Mouse (Mus musculus) small intestine, adult 2 months (tissue): ENCODE data around the gene Spata22. TPM values are rescaled to one million over a fixed set of nuclear protein-coding genes. Genes with fewer than 3 reads are reported as not detected.

ENCODE experiments used
- H3K27ac ChIP-seq: fragments of 200-500 bp; 2 replicates; pipeline ENCODE4 v1.5.1; 2012; ENCODE audit warnings: low read depth, low read length, control low read depth, inconsistent platforms; ENCODE audit not compliant: insufficient read depth
- H3K27me3 ChIP-seq: fragments of 200-500 bp; 2 replicates; pipeline ENCODE4 v1.6.1; 2012; ENCODE audit warnings: mild to moderate bottlenecking, moderate library complexity, low read length, inconsistent platforms; ENCODE audit not compliant: control insufficient read depth, insufficient read depth
- H3K36me3 ChIP-seq: fragments of 200-500 bp; 2 replicates; pipeline ENCODE4 v1.6.1; 2012; ENCODE audit warnings: mild to moderate bottlenecking, low read length, control low read depth, inconsistent platforms; ENCODE audit not compliant: control insufficient read depth, insufficient read depth
- H3K4me1 ChIP-seq: fragments of 200-500 bp; 2 replicates; pipeline ENCODE4 v1.6.1; 2012; ENCODE audit warnings: low read length, inconsistent platforms, mixed read lengths; ENCODE audit not compliant: control insufficient read depth, insufficient read depth, insufficient read length
- H3K4me3 ChIP-seq: fragments of 200-500 bp; 2 replicates; pipeline ENCODE4 v1.5.1; 2012; ENCODE audit warnings: low read depth, mild to moderate bottlenecking, control low read depth, inconsistent platforms, low read length, moderate library complexity
- CTCF ChIP-seq: fragments of 200-500 bp; IDR thresholded peaks from 2 replicates; pipeline ENCODE4 v1.5.1; 2012; ENCODE audit warnings: low read depth, mild to moderate bottlenecking, control low read depth, inconsistent platforms, low read length, moderate library complexity, mixed read lengths; ENCODE audit not compliant: insufficient replicate concordance, insufficient read length; ENCODE audit errors: extremely low read depth
- POLR2A ChIP-seq: fragments of 200-500 bp; IDR thresholded peaks from 2 replicates; pipeline ENCODE4 v1.6.1; 2012; ENCODE audit warnings: low read depth, mild to moderate bottlenecking, control low read depth, inconsistent platforms, low read length, moderate library complexity
- WGBS: fragments of 180-500 bp; shearing (Covaris S2); methylation state at CpG from one replicate; pipeline ENCODE4 v1.1.7; 2018; 5-methylcytosine and 5-hydroxymethylcytosine counted together
- polyA plus RNA-seq: library from polyadenylated mRNA; depleted of rRNA; stranded (reverse); fragments of >200 nt; gene quantifications from 2 replicates; pipeline ENCODE4 v1.2.3, GENCODE M21; 2012; rRNA removed

Spata22 gene
- polyA plus RNA-seq, 1 experiment, result not detected

DNA sequence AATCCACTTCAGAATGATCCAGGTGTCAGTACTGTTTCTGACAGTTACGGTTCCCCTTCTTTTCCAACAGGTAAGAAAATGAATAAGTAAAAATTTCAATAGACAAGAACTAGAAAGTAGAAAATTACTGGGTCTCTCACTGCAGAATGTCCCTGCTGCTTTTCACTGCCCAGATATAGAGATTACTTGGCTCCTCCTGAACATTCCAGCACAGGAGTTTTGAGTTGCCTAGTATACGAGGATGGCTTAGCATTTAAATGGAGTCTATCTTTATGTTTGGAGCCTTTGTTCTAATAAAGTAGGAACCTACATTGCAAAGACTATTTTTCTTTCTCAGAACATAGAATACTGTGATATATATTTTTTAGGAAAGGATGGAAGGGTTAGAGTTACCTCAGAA is 3.8 kb downstream of the Spata22 start:
- no peak overlapping the region for H3K27ac ChIP-seq
- H3K36me3 ChIP-seq, result no peaks in the 10 kb centered on the region
- 72% methylated on average over 2 of the region's 2 CpGs for WGBS
- TF ChIP-seq CTCF (no peak), POLR2A (no peak)
- H3K4me3 ChIP-seq, result no peak overlapping the region
- no peaks in the 10 kb centered on the region for H3K27me3 ChIP-seq
- H3K4me1 ChIP-seq, result no peaks in the 10 kb centered on the region; the same call in 1 of the 2 replicates

DNA sequence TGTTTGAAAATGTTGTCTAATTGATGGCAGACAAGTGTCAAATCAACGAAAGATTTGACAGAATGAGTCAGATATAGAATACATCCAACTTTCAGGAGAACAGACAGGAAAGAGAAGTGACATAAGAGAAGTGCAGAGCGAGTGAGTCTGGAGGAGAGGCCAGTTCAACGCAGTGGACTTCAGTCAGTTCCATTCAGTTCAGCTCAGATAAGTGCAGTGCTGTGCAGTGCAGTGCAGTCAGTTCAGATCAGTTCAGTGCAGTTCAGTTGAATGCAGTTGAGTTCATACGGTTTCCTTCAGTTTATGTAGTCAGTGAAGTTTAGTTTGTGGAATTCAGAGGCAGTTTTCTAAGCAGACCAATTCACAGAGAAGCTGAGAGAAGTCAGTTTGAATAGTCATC is 7.4 kb downstream of the Spata22 start:
- no peaks in the 10 kb centered on the region; the same call in 1 of the 2 replicates for H3K4me1 ChIP-seq
- no peaks in the 10 kb centered on the region for H3K27me3 ChIP-seq
- TF ChIP-seq POLR2A, result no peak
- TF ChIP-seq CTCF, result no peak
- H3K27ac ChIP-seq, result peak overlapping the region; percentile 85
- WGBS, result 46% methylated on average over 4 of the region's 4 CpGs
- H3K4me3 ChIP-seq, result no peak overlapping the region
- no peaks in the 10 kb centered on the region for H3K36me3 ChIP-seq

- Histone ChIP-seq H3K4me3 (no peak within 1 kb of the TSS), H3K4me1 (no peaks in the 10 kb centered on the region), H3K27me3 (no peaks in the 10 kb centered on the region), H3K36me3 (no peaks in the 10 kb centered on the region), H3K27ac (no peak within 1 kb of the TSS)
- WGBS, result 45% methylated on average over 3 of the region's 3 CpGs
- TF ChIP-seq CTCF, result no peak
- TF ChIP-seq POLR2A, result no peak
Observed at GRCm38 (mm10) chr11:73350483-73350882, 20.9 kb downstream of the Spata22 start, which contains the start of gene Olfr20. Gene Olfr20, plus strand, starts transcription at chr11:73350783.

DNA sequence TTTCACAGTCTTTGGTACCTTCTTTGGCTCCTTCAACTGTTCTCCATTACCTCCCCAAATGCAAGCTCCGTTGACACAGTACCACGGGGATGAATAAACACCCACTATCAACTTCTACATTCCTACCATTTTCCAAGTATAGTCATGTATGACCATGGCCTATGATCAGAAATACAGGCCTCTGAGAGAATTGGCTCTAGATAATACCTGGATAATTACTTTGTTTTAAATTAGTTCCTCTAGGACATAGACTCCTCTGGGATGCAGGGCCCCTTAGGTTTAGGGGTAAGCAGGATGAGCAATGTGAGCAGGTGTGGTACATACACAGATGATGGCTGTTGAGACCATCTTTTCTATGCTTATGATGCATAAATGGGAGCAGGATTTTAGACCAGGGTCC is 41.4 kb downstream of the Spata22 start, which contains the start of gene Olfr376:
Gene Olfr376, plus strand, starts transcription at position 301 of the 400 bp plus-strand sequence.
- TF ChIP-seq POLR2A (no peak), CTCF (no peak)
- H3K4me3 ChIP-seq, result no peak within 1 kb of the TSS
- H3K4me1 ChIP-seq, result no peaks in the 10 kb centered on the region
- no peaks in the 10 kb centered on the region for H3K27me3 ChIP-seq
- WGBS, result 83% methylated on average over 2 of the region's 2 CpGs
- H3K36me3 ChIP-seq, result no peaks in the 10 kb centered on the region
- H3K27ac ChIP-seq, result no peak within 1 kb of the TSS

DNA sequence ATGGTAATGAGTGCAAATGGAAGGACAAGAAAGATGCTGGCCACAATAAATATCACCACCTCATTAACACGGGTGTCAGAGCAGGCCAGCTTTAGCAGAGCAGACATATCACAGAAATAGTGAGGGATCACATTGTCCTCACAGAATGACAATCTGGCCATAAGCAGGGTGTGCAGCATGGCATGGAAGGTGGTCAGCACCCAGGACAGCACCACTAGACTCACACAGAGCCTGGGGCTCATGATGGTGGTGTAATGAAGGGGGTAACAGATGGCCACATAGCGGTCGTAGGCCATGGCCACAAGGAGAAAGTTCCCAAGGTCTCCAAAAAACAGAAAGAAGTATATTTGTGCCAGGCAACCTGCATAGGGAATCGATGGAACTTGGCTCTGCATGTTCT is 65.8 kb downstream of the Spata22 start:
- Histone ChIP-seq H3K36me3 (no peaks in the 10 kb centered on the region), H3K27me3 (no peaks in the 10 kb centered on the region), H3K4me1 (no peaks in the 10 kb centered on the region), H3K27ac (no peak overlapping the region), H3K4me3 (no peak overlapping the region)
- WGBS, result 66% methylated on average over 4 of the region's 4 CpGs
- TF ChIP-seq CTCF (no peak), POLR2A (no peak)

Other genes with a start within 250 kb of the Spata22 start
- gene Itgae, start 239.2 kb upstream of the Spata22 start, polyA plus RNA-seq, result 9.1 and 9.7 TPM in 2 replicates
- gene Haspin, start 191.4 kb upstream of the Spata22 start, polyA plus RNA-seq, result 0.84 and 2.5 TPM in 2 replicates
- gene P2rx5, start 169.3 kb upstream of the Spata22 start, polyA plus RNA-seq, result 0.15 and 0.17 TPM in 2 replicates
- gene Emc6, start 152.7 kb upstream of the Spata22 start, polyA plus RNA-seq, result 38.7 and 43.0 TPM in 2 replicates
- gene Tax1bp3, start 152.7 kb upstream of the Spata22 start, polyA plus RNA-seq, result 75.1 and 181 TPM in 2 replicates
- 7.1 and 16.4 TPM in 2 replicates for gene Ctns, start 130.7 kb upstream of the Spata22 start, polyA plus RNA-seq
- gene Shpk, start 130.3 kb upstream of the Spata22 start, polyA plus RNA-seq, result 5.6 and 14.8 TPM in 2 replicates
- 0.10 and 0.25 TPM in 2 replicates for gene Trpv1, start 95.4 kb upstream of the Spata22 start, polyA plus RNA-seq
- gene Trpv3, start 62.4 kb upstream of the Spata22 start, polyA plus RNA-seq, result 0.17 and 0.86 TPM in 2 replicates
- gene Aspa, start 145 bp upstream of the Spata22 start, polyA plus RNA-seq, result 1.4 and 9.3 TPM in 2 replicates
- gene Gm49340, start within 50 bp of the Spata22 start, polyA plus RNA-seq, result not detected in 2 replicates
- 0.22 TPM in 1 of 2 replicates, not detected in the other for gene Olfr20, start 21.0 kb downstream of the Spata22 start, polyA plus RNA-seq
- gene Olfr376, start 41.5 kb downstream of the Spata22 start, polyA plus RNA-seq, result not detected in 2 replicates
- not detected in 2 replicates for gene Olfr1, start 69.9 kb downstream of the Spata22 start, polyA plus RNA-seq
- not detected in 2 replicates for gene Olfr378, start 98.7 kb downstream of the Spata22 start, polyA plus RNA-seq
- not detected in 2 replicates for gene Olfr380, start 127.8 kb downstream of the Spata22 start, polyA plus RNA-seq
- gene Olfr381, start 161.9 kb downstream of the Spata22 start, polyA plus RNA-seq, result not detected in 2 replicates
- gene Olfr382, start 187.5 kb downstream of the Spata22 start, polyA plus RNA-seq, result not detected in 2 replicates